Mouse (Mus musculus) gastrocnemius, postnatal 25 days (tissue): ENCODE measurements around the gene Gm21698. TPM values are rescaled to one million over a fixed set of nuclear protein-coding genes. Genes with fewer than 3 reads are reported as not detected.
"Not testable (repeated sequence)": the region's sequence is repeated elsewhere in the genome, so short reads cannot be mapped to it uniquely, and the experiment has no call there.

Experiments used
- DNase-seq: peaks from one replicate; pipeline ENCODE4 v3.0.0; 2022
- long read RNA-seq, 2 experiments: library from polyadenylated mRNA; stranded (forward); transcript quantifications; one replicate each; pipeline ENCODE4 v2.0.0; 2021
- total RNA-seq, 2 experiments: library from RNA; stranded (reverse); gene quantifications; 1 replicate in 1 of 2; 2 replicates in 1 of 2; pipeline ENCODE4 v1.2.3; 2021

The Gm21698 gene
- total RNA-seq, result not detected
- long read RNA-seq, experiment 1, result 0 reads
- long read RNA-seq, experiment 2, result 0 reads

DNA sequence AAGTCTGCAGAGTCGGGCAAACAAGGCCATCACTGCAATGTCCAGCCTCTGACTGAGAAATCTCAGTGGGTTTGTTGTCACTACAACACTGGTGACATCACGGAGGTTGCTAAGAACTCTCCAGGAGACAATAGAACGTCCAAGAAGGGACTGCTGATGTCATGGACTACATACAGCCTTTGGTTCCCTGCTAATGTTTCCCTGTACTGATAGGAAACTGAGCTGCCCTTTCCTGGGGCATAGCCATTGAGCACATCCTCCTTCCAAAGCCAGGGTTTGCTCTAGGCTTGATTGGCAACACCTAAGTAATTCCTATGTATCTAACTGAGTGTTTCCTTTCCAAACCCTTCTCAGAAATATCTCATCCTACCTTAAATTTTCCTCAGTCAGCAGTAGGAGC, at the start of gene Gm21698:
Gene Gm21698, minus strand, starts transcription at position 101 of the 400 bp plus-strand sequence.
- DNase-seq, result not testable (repeated sequence)

DNA sequence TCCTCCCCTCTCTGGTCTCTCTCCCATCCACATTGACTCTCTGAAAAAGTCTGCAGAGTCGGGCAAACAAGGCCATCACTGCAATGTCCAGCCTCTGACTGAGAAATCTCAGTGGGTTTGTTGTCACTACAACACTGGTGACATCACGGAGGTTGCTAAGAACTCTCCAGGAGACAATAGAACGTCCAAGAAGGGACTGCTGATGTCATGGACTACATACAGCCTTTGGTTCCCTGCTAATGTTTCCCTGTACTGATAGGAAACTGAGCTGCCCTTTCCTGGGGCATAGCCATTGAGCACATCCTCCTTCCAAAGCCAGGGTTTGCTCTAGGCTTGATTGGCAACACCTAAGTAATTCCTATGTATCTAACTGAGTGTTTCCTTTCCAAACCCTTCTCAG, 34.4 kb upstream of the Gm21698 start, which contains the start of gene Gm5862:
Gene Gm5862, minus strand, starts transcription at position 101 of the 400 bp plus-strand sequence.
- DNase-seq, result not testable (repeated sequence)

DNA sequence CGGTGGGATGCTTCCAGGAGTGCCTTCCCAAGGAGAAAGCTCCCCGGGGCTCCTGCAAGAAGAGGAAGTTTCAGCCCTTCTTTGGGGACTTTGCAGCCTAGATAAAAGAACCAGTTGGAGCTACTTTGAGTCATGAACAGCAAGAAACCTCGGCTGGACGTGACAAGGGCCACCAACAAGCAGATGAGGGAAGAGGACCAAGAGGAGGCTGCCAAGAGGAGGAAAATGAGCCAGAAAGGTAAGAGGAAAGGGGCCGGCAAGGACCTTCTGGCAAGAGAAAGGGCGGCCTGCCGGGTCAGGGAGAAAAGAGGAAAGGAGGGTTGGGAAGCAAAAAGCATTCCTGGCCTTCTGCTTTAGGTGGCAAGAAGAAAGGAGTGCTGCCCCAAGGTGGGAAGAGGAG, 19.2 kb upstream of the Gm21698 start:
- not testable (repeated sequence) for DNase-seq

DNA sequence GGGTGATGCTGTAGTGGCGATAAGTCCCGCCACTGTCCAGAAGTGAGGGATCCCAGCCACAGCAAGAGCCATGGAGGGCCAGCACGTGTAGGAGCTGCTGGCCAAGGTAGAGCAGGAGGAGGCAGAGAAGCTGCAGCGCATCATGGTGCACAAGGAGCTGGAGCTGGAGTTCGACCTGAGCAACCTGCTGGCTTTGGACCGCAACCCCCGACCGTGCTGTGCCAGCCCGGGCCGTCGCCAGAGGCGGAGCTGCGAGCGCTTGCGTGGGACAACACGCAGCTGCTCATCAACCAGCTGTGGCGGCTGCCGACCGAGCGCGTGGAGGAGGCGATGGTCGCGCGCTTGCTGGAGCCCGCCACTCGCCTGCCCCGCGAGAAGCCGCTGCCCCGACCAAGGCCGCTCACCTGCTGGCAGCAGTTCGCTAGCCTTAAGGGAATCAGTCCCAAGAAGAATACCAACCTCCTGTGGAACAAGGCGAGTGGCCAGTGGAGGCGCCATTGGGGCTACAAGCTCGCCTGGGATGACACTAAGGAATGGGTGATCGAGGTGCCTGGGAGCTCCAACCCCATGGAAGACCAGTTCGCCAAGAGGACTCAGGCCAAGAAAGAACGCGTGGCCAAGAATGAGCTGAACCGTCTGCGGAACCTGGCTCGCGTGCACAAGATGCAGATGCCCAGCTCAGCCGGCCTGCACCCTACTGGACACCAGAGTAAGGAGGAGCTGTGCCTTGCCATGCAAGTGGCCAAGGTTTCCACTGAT, 18.7 kb upstream of the Gm21698 start:
- DNase-seq, result not testable (repeated sequence)

DNA sequence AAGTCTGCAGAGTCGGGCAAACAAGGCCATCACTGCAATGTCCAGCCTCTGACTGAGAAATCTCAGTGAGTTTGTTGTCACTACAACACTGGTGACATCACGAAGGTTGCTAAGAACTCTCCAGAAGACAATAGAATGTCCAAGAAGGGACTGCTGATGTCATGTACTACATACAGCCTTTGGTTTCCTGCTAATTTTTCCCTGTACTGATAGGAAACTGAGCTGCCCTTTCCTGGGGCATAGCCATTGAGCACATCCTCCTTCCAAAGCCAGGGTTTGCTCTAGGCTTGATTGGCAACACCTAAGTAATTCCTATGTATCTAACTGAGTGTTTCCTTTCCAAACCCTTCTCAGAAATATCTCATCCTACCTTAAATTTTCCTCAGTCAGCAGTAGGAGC, 16.2 kb upstream of the Gm21698 start, which contains the start of gene Gm1979:
Gene Gm1979, minus strand, starts transcription at position 101 of the 400 bp plus-strand sequence.
- DNase-seq, result not testable (repeated sequence)

DNA sequence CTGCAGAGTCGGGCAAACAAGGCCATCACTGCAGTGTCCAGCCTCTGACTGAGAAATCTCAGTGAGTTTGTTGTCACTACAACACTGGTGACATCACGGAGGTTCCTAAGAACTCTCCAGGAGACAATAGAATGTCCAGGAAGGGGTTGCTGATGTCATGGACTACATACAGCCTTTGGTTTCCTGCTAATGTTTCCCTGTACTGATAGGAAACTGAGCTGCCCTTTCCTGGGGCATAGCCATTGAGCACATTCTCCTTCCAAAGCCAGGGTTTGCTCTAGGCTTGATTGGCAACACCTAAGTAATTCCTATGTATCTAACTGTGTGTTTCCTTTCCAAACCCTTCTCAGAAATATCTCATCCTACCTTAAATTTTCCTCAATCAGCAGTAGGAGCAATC, 15.9 kb downstream of the Gm21698 start, which contains the start of gene Gm21680:
Gene Gm21680, minus strand, starts transcription at position 101 of the 400 bp plus-strand sequence.
- not testable (repeated sequence) for DNase-seq

DNA sequence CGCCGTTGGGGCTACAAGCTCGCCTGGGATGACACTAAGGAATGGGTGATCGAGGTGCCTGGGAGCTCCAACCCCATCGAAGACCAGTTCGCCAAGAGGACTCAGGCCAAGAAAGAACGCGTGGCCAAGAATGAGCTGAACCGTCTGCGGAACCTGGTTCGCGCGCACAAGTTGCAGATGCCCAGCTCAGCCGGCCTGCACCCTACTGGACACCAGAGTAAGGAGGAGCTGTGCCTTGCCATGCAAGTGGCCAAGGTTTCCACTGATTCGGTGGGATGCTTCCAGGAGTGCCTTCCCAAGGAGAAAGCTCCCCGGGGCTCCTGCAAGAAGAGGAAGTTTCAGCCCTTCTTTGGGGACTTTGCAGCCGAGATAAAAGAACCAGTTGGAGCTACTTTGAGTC, 31.4 kb downstream of the Gm21698 start:
- DNase-seq, result not testable (repeated sequence)

DNA sequence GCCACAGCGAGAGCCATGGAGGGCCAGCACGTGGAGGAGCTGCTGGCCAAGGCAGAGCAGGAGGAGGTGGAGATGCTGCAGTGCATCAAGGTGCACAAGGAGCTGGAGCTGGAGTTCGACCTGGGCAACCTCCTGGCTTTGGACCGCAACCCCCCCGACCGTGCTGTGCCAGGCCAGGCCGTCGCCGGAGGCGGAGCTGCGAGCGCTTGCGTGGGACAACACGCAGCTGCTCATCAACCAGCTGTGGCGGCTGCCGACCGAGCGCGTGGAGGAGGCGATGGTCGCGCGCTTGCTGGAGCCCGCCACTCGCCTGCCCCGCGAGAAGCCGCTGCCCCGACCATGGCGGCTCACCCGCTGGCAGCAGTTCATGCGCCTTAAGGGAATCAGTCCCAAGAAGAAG, 31.8 kb downstream of the Gm21698 start:
- DNase-seq, result not testable (repeated sequence)

DNA sequence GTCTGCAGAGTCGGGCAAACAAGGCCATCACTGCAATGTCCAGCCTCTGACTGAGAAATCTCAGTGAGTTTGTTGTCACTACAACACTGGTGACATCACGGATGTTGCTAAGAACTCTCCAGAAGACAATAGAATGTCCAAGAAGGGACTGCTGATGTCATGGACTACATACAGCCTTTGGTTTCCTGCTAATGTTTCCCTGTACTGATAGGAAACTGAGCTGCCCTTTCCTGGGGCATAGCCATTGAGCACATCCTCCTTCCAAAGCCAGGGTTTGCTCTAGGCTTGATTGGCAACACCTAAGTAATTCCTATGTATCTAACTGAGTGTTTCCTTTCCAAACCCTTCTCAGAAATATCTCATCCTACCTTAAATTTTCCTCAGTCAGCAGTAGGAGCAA, 34.1 kb downstream of the Gm21698 start, which contains the start of gene Gm21671:
Gene Gm21671, minus strand, starts transcription at position 101 of the 400 bp plus-strand sequence.
- DNase-seq, result not testable (repeated sequence)

DNA sequence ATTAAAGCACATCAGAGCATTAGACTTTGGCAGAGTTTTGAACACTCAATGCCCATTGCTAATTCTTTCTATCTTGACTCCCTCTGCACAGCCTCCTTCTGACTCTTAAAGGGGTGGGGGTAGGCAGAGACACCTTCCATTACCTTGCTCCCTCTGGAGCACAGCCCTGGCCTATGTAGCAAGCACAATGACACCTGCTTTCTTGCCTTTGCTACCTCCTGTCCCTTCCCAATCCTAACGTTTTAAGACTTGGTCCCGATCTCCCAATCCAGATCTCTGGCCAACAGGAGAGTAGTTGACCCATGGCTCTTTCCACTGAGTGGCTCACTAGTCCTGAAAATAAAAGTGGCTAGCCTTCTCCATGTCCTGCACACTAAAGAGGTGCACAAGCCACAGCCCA, 43.1 kb downstream of the Gm21698 start:
- DNase-seq, result not testable (repeated sequence)

DNA sequence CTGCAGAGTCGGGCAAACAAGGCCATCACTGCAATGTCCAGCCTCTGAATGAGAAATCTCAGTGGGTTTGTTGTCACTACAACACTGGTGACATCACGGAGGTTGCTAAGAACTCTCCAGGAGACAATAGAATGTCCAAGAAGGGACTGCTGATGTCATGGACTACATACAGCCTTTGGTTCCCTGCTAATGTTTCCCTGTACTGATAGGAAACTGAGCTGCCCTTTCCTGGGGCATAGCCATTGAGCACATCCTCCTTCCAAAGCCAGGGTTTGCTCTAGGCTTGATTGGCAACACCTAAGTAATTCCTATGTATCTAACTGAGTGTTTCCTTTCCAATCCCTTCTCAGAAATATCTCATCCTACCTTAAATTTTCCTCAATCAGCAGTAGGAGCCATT, 46.2 kb downstream of the Gm21698 start, which contains the start of gene Gm21663:
Gene Gm21663, minus strand, starts transcription at position 101 of the 400 bp plus-strand sequence.
- not testable (repeated sequence) for DNase-seq

Other genes starting within 250 kb of the Gm21698 start
- 1 to 10 TPM in 1 of 2 experiments, under 1 TPM in 1; 0.67 to 1.8 TPM for gene Actr3b, start 228.7 kb downstream of the Gm21698 start, total RNA-seq
- gene Gm21663, start 46.3 kb downstream of the Gm21698 start, total RNA-seq, result not detected
- gene Gm21671, start 34.2 kb downstream of the Gm21698 start, total RNA-seq, result not detected
- not detected for gene Gm21680, start 16.0 kb downstream of the Gm21698 start, total RNA-seq
- not detected for gene Gm1979, start 16.1 kb upstream of the Gm21698 start, total RNA-seq
- gene Gm5862, start 34.3 kb upstream of the Gm21698 start, total RNA-seq, result not detected
- not detected for gene Speer4a, start 50.9 kb upstream of the Gm21698 start, total RNA-seq
- gene Gm7347, start 69.9 kb upstream of the Gm21698 start, total RNA-seq, result not detected
- not detected for gene Gm10471, start 100.6 kb upstream of the Gm21698 start, total RNA-seq
- gene 5031410I06Rik, start 116.7 kb upstream of the Gm21698 start, total RNA-seq, result not detected
- not detected for gene Gm10220, start 132.8 kb upstream of the Gm21698 start, total RNA-seq